Mouse (Mus musculus) left cerebral cortex, postnatal 36 days (tissue): ENCODE results near the gene Phc2. TPM values are rescaled to one million over a fixed set of nuclear protein-coding genes. Genes with fewer than 3 reads are reported as not detected.
A peak's percentile ranks its signal among the peaks of the same experiment; 100 is the strongest.
"Not testable (repeated sequence)": the region's sequence is repeated elsewhere in the genome, so short reads cannot be mapped to it uniquely, and the experiment has no call there.

Experiments
- DNase-seq, 2 experiments: peaks; one replicate each; pipeline ENCODE4 v3.0.0; 2021 to 2022; ENCODE audit warnings: low spot score in 2 of 2, mixed read lengths in 1 of 2
- intact Hi-C: fragments of 180-260 bp; cut with DNase I; formaldehyde crosslinking; loops from one replicate; pipeline ENCODE4 v1.15.1; 2025
- total RNA-seq, 2 experiments: library from RNA; stranded (reverse); gene quantifications; 2 replicates each; pipeline ENCODE4 v1.2.3; 2021

Phc2 gene
- 10 to 100 TPM; 88.2 to 92.3 TPM for total RNA-seq

DNA sequence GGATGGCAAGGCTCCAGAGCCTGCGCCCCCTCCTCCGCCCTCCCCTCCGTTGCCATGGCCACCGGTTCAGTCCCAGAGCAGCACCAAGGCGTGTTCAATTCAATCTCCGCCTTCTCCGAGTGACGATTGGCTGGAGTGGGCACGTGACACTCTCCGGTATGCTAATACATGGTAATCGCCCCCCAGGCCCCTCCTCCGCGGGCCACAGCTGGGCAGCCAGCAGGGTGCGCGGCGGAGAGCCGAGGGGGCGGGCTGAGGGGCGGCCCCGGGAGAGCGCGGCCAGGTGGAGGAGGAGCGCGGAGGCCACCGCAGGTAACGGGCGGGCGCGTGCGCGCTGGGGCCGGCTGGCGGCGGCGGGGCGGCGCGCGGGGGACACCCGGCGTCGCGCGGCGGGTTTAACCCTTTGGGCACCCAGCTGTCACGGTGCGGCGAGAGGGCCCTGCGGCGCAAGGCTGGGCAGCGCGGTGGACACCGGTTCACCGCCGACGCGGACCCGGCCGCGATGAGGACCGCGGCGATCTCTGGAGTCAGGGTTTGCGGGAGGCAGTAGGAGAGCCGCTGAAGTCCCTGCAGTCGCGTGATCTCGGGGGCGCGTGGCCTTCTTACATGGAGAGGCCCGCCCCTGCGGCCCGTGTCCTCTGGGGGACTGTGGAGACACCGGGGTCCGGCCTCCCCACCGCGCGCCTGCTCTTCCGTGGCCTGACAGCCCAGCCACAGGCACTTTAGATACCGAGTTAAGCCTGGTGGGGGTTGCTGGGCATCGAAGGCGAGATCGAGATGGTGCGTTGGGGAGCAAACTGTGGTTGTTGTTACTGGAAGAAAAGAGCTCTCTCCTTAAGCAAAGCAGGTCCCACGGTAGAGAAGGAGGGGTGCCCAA, at the start of gene Phc2:
Gene Phc2, plus strand, starts transcription at position 198 of the 877 bp plus-strand sequence.
- intact Hi-C loops = loop anchor here (2.0 to 5.0 kb wide), 2 partner anchors 43 to 44 kb away; partner anchors contain the start of gene Zscan20
- DNase-seq = peak; percentile 96 to 97

DNA sequence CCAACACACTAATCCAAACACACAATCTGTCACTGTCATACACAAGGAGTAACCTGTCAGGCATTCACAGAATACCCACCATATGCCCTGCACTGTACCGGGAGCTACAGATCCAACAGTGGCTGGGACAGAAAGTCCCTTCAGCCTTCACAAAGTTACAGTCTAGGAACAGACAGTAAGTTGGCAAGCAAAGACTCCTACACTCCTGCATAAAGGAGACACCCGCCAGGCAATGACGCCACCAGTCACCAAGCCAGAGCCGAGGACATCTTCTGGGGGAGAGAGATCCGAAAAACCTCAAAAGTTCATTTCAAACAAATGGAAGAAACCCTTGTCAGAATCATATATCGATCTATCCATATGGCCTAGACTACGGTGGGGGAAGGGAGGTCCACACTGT, 47.9 kb upstream of the Phc2 start:
- intact Hi-C loops = no loop called here
- peak in 1 of 2 experiments; percentile 56 for DNase-seq

DNA sequence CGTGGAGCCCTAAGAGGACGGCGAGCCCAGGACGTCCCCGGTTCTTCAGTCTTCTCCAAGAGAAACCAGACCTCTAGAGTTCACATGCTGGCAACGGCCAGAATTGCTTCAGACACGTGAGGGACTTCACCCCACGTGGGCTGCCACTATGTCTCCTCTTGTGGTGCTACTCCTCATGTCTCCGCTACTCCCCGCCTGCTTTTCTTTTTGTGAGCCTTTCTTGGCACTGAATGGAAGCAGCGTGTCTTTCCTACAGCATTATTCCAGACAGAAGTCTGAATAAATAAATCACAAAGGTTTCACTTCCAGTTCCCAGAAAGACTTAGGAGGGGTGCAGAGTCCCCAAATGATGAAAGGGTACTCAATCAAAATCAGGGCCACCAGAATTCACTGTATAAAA, 46.8 kb upstream of the Phc2 start:
- peak; percentile 33 to 34 for DNase-seq
- intact Hi-C loops = no loop called here

DNA sequence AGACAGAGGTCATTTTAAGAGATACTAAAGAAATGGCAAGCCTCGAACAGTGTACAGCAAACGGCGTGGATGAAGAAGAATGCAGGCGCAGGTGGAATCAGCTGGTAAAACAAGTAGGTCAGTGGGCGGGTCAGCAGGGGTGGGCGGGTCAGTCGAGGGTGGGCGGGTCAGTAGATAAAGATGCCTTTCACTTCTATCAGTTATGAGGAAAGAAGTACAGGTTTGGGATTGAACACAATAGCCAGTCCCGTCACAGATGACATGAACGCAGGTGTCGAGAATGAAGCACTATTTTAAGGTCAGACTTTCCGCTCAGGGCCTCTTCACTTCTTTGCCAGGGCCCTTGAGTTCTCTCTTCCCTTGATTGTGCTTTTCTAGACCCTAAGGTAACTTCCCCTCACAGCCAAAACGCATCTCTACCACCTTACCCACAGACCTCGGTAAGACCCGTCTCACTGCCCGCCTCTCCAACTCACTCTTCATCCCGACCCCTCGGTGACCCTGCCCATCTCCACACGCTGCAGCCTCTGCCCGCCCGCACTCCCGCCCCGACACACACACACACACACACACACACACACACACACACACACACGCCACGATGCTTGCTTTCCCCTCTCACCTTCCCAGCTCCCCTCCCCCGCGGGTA, 45.1 kb upstream of the Phc2 start:
- DNase-seq = no peak
- intact Hi-C loops = no loop called here

DNA sequence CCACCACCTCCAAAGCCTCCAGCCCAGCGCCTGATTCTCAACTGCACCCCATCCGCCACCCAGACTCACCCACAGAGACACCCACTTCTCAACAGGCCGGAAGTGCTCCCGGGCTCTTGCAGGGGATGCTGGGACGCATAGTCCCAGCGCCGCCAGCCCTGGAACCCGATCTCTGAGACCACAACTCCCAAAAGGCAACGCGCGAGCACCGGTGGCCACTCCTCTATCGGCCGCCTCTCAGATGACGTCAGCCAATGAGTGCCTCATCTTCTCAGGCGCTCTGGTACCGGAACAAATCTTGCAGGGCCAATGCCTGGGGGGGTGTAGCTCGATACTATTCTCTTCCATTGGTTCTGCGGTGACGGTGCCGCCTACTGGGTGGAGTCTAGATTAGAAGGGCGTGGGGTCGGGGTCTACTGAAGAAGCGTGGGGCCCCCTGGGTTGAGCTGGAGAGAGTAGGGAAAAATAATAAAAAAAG, 44.5 kb upstream of the Phc2 start, which contains the start of gene Zscan20:
Gene Zscan20, minus strand, starts transcription at position 174 of the 478 bp plus-strand sequence.
- intact Hi-C loops = loop anchor here (2.0 to 5.0 kb wide), 3 partner anchors 45 to 247 kb away; partner anchors contain the start of gene Phc2
- peak; percentile 95 to 96 for DNase-seq

DNA sequence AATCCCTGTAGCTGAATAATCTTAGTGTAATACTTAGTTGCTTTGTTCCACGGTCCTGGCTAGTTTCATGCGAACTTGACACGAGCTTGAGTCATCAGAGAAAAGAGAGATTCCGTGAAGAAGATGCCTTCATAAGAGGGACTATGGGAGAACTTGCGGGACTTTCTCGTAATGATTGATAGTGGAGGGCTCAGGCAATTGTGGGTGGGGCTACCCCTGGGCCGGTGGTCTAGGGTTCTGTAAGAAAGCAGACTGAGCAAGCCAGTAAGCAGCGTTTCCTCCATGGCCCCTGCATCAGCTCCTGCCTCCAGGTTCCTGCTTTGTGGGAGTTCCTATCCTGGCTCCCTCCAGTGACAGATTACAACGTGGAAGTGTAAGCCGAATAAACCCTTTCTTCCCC, 43.8 kb upstream of the Phc2 start:
- intact Hi-C loops = loop anchor here (2.0 to 5.0 kb wide), 3 partner anchors 44 to 247 kb away; partner anchors contain the start of gene Phc2
- no peak for DNase-seq

DNA sequence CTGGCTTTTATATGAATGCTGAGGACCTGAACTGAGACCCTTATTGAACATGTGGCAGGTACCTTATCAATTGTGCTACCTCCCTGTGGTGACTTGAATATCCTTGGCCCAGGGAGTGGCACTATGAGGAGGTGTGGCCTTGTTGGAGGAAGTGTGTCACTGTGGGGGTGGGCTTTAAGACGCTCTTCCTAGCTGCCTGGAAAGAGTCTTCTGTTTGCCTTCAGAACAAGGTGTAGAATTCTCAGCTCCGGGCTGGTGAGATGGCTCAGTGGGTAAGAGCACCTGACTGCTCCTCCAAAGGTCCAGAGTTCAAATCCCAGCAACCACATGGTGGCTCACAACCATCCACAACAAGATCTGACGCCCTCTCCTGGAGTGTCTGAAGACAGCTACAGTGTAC, 42.8 kb upstream of the Phc2 start:
- DNase-seq = not testable (repeated sequence)
- intact Hi-C loops = loop anchor here (2.0 to 5.0 kb wide), 3 partner anchors 43 to 246 kb away; partner anchors contain the start of gene Phc2

DNA sequence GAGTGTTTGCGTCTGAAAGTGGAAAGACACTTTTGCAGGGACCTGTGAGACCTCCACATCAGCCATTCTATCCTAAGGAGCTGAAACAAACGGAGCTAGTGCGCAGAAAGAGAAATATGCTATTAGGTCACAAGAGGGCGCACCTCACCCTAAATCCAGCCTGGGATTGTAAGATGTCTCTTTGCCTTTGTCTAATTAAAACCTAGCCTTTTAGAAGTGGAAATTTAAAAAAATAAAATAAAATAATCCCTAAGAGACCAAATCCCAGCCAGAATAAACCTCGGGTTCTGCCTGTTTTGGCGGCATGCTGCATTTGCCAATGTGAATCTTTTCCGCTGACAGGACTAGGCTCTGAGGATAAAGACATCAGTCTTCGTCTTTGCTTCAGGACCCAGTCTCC, 41.2 kb upstream of the Phc2 start:
- intact Hi-C loops = loop anchor here (5.0 kb wide), 2 partner anchors 94 to 244 kb away; no protein-coding TSS in a partner anchor
- DNase-seq = peak in 1 of 2 experiments; percentile 36

DNA sequence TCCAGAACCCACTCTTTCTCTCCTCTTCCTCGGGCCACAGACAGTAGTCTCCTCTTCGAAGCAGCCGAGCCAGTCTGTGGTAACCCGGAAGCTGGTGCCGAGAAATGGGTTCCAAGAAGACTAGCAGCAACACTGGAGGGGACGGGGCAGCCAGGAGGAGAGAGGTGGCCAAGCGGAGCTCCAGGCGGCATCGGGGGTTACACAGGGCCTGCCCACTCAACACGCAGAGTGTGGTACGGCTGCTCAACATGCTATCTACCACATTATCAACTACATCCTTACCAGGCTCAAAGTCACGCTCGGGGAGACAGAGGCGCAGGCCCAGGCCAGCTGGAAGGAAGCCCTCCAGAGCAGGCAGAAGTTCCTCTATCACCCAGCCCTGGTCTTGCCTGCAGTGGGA, 38.7 kb upstream of the Phc2 start:
- DNase-seq = no peak
- intact Hi-C loops = no loop called here

DNA sequence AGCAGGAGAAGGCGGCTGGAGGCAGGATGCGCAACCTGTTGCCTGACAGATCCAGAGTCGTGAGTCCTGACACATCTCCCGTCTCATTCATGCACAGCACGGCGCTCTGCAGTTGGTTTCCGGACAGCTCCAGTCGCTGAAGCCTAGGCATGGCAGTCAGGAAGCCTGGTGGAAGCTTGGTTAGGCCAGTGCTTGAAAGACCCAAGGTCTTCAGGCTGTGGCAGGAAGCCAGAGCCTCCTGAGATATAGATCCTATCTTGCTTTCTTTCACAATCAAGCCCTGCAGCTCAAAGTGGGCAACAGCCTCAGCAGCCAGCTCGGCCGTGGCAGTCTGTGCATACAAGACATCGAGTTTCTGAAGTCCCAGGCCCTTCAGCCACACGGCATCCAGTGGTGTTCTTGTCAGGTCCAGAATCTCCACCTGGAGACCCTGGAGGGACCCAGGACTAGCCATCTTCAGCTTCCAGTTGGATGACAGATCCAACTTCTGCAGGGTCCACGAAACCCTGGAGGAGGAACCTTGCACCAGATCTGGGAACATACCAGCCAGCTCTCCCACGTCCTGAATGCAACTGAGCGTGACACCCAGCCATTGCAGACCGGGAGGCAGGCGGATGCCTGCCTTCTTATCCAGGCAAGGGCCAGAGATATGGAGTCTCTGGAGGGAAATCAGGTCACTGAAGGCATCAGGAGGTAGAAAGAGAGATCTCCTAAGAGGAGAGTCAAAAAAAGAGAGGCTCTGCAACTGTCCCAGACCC, 37.0 kb upstream of the Phc2 start:
- intact Hi-C loops = no loop called here

DNA sequence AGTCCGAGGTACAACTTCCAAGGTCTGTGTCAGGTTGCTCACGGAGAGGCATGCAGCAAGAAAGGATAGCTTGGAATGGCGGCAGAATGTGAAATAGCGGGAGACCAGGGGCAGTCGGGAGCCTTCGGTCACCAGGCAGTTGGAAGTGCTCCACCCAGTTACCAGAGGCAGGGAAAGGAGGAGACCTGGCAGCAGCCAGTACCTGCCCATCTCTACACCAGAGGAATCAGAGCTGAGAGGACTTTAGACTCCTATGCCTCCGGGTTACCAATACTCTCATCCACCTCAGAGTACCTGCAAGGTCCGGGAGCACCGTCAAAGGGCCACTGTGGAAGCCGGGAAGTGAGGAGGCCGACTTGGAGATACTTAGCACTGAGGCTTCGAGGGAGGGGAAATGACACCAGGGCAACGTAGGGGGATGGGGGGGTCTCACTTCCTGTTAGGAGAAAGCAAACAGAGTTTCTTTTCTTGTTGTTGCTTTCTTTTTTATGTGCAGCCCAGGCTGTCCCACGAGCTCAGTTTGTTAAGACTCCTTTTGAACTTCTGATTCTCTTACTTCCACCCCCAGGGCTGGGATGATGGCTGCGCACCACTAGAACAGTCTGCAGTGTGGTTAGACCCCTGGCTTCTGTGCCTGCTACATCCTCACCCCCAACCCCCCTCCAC, 36.1 kb upstream of the Phc2 start, which contains the start of gene Tlr12:
Gene Tlr12, minus strand, starts transcription at position 374 of the 666 bp plus-strand sequence.
- no peak for DNase-seq
- intact Hi-C loops = no loop called here

More for the DNA sequence above, 37.0 kb upstream of the Phc2 start:
- no peak for DNase-seq

DNA sequence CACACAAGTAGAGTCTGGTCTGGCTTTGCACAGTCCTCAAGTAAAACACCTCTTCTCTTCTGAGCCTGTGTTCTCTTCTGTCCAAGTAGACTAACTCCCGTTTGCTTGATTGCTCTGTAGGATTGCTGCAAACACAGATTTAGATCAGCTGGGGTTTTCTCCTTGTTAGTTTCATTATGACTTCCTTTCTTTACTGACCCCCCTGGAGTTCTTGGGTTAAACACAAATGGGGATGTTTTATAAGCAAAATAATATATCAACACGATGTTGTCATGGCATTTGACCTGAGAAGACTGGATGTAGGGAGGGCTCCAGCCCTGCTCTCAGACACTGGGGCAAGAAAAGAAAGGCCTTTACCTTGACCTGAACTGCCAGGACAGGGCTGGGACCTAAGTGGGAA, 35.5 kb upstream of the Phc2 start:
- intact Hi-C loops = no loop called here
- DNase-seq = no peak

DNA sequence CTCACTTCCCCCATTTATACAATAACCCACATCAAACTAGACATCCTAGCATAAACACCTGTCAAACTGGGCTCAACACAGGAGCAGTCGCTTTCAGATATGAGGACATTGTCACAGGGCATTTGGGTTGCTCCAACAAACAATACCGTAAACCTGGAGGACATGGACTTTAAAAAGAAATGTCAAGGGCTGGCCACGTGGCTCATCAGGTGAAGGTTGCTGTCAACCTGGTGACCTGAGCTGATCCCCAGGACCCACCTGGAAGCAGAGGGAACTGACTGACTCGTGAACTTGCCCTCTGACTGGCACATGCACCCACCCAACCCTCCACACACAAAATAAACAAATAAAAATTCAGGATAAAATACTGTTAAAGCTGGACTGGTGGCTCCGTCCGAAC, 33.9 kb upstream of the Phc2 start:
- DNase-seq = no peak
- intact Hi-C loops = no loop called here

DNA sequence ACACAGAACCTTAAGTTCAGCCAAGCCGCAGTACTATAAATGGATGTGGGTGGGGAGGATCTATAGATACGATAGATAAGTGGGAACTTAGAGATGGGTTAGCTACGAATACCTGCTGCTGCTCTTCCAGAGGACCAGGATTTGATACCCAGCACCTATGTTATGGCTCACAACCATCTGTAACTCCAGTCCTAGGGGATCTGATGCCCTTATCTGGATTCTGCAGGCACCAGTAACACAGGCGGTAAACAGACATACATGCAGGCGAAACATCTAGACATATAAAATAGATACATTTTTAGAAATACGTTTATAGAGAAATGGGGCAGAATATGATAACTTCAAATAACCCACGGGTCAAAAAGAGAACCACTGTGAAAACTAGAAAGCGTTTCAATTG, 33.4 kb upstream of the Phc2 start:
- DNase-seq = no peak
- intact Hi-C loops = no loop called here

DNA sequence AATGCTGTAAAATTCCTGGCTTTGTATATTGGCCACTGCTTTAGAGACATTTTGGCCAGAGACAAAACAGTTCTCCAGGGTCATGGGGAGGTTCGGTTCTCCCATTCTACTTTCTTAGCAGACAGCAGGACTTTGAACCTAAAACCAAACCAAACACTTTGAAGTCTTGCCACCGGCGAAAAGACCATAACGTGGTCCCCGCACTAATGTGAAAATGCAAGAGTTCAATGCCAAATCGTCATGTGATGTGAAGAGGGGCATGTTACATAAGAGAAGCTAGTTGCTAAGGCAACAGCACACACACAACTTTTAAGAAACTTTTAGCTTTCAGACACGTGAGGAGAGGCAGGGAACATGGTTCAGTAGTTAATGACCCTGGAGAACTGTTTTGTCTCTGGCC, 19.1 kb upstream of the Phc2 start:
- intact Hi-C loops = no loop called here
- DNase-seq = no peak

DNA sequence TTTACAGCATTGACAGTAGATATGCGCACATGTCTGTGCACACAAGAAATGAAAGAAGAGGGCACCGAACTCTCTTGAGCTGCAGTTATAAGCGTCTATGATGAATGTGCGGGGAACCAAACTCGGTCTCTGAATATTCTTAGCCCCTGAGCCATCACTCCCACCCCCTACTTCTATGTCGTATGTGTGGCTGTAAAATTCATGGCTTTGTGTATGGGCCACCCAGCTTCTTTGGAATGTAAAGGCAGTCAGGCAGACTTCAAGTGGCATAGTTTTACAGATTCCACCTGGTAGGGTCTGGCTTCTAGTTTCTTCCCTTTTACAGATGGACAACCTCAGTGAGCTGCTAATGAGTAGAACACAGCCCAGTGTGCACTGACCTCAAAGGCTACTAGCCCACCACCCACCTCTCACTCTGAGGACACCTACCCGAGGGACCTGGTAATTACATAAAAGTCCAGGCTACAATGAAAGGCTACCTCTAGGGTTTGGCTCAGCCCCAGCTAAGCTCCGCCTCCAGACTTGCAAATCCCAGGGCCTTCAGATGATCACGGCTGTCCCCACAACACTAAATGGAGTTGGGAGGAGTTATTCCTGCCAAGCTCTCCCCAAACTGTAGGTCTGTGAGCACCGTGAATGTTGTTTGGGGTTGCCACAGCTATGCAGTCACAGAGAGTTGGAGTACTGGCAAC, 18.5 kb upstream of the Phc2 start:
- intact Hi-C loops = no loop called here
- no peak for DNase-seq

DNA sequence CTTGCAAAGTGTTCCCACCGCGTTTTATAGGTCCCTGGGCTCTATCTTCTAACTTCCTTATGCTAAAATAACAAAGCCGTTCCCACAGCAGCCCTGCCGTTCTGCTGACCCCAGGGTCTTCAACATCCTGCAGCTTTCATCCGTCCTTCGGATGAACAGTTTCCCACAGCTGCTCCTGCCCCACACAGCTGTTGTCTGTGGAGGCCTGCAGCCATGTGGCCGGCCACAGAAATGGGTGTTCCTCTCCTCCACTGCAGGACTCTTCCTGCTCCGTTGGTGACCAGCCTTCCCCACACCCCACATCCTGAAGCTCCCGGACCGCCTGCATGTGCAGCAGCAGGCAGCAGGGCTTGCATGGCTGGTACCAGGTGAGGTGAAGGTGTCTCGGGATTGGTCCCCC, 17.3 kb upstream of the Phc2 start:
- no peak for DNase-seq
- intact Hi-C loops = no loop called here

DNA sequence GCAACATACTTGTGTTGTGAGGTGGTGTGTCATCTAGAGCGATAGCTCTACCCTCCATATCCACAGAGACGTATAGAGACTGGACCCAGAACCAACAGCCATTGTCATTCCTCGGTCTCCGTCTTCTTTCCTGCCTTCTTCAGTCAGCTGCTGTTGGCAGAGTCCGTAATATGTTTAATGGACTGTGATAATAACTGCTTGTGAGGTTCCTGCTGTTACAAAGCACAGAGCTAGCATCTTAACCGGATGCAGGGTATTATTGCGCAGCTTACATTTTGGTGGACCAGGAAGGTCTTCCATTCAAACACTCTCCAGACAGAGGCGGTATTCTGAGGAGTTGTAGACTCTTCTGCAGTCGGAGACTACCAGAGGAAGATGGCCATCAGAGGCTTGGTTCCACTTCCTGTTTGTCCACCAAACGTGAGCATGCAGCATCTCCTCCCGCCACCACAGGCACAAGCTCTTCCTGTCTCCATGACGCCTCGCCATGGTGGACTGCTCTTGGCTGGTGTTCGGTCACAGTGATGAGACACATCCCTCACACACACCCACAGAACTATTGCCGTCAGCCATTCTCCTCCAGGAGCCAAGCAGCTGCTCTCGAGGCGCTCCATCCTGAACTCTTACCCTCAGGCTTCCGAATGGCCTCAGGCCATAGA, 16.1 kb upstream of the Phc2 start:
- intact Hi-C loops = no loop called here

More for the DNA sequence above, 16.1 kb upstream of the Phc2 start:
- no peak for DNase-seq
